Mouse (Mus musculus) liver, postnatal 0 days (tissue): Measurements from ENCODE around the gene Hs3st6.

ENCODE experiments used
- CTCF ChIP-seq: sonication (generic); IDR thresholded peaks from 2 replicates; pipeline ENCODE4 v1.5.1; 2016; ENCODE audit warnings: antibody characterized with exemption, low read depth
- EP300 ChIP-seq: IDR thresholded peaks from 2 replicates; pipeline ENCODE4 v1.6.1; 2016; ENCODE audit warnings: antibody characterized with exemption, low read depth, mild to moderate bottlenecking

- TF ChIP-seq EP300, result no peak
- TF ChIP-seq CTCF, result no peak
These were observed 22.4 kb downstream of the Hs3st6 start for GRCm38 (mm10) chr17:24775173-24775572.
